Mouse (Mus musculus) megakaryocyte, adult 5-6 weeks (primary cell): ENCODE results near the gene Kcnn3. TPM values are rescaled to one million over a fixed set of nuclear protein-coding genes. Genes with fewer than 3 reads are reported as not detected.

Experiments
- ATAC-seq: 2 replicates; pipeline ENCODE4 v1.8.0; 2016; ENCODE audit warnings: mild to moderate bottlenecking, inconsistent platforms; ENCODE audit not compliant: poor library complexity, severe bottlenecking
- total RNA-seq, 2 experiments: library from RNA; stranded (forward) in 1 of 2; stranded (reverse) in 1 of 2; fragments of 153-499, 151-499 nt in 1 of 2; fragments of 221-1000, 200-1000 nt in 1 of 2; gene quantifications; 2 replicates each; pipeline versions ENCODE4 v1.2.3 to v1.2.4; 2015 to 2017

Gene Kcnn3
- total RNA-seq, 2 experiments from 2014 or later, result not detected

- ATAC-seq, result no peak
Measured at GRCm38 (mm10) chr3:89607327-89607726, 87.4 kb downstream of the Kcnn3 start.

- ATAC-seq, result no peak
Measured at GRCm38 (mm10) chr3:89612048-89612447, 92.1 kb downstream of the Kcnn3 start.

- no peak for ATAC-seq
Measured at GRCm38 (mm10) chr3:89613526-89614523, 93.9 kb downstream of the Kcnn3 start.

- ATAC-seq, result no peak
Measured at GRCm38 (mm10) chr3:89616861-89617260, 96.9 kb downstream of the Kcnn3 start.

- no peak for ATAC-seq
Measured at GRCm38 (mm10) chr3:89617360-89617759, 97.4 kb downstream of the Kcnn3 start.

- no peak for ATAC-seq
Measured at GRCm38 (mm10) chr3:89622825-89623224, 102.9 kb downstream of the Kcnn3 start.

GRCm38 (mm10) chr3:89623531-89623930 lies 103.6 kb downstream of the Kcnn3 start:
- ATAC-seq, result no peak

- ATAC-seq, result no peak
Measured at GRCm38 (mm10) chr3:89624001-89624400, 104.0 kb downstream of the Kcnn3 start.

- no peak for ATAC-seq
Measured at GRCm38 (mm10) chr3:89624814-89625445, 105.0 kb downstream of the Kcnn3 start.

GRCm38 (mm10) chr3:89626556-89626955 lies 106.6 kb downstream of the Kcnn3 start:
- no peak for ATAC-seq

- ATAC-seq, result no peak
Measured at GRCm38 (mm10) chr3:89629811-89630210, 109.8 kb downstream of the Kcnn3 start.

GRCm38 (mm10) chr3:89631750-89632149 lies 111.8 kb downstream of the Kcnn3 start:
- no peak for ATAC-seq

GRCm38 (mm10) chr3:89633531-89633930 lies 113.6 kb downstream of the Kcnn3 start:
- no peak for ATAC-seq

GRCm38 (mm10) chr3:89633941-89634340 lies 114.0 kb downstream of the Kcnn3 start:
- no peak for ATAC-seq

GRCm38 (mm10) chr3:89640804-89641203 lies 120.8 kb downstream of the Kcnn3 start:
- ATAC-seq, result peak; percentile 51; the same call in 1 of the 2 replicates

GRCm38 (mm10) chr3:89643391-89643790 lies 123.4 kb downstream of the Kcnn3 start:
- no peak for ATAC-seq

GRCm38 (mm10) chr3:89646813-89647255 lies 126.9 kb downstream of the Kcnn3 start:
- ATAC-seq, result no peak

GRCm38 (mm10) chr3:89647268-89647874 lies 127.4 kb downstream of the Kcnn3 start:
- ATAC-seq, result no peak

GRCm38 (mm10) chr3:89649890-89650289 lies 129.9 kb downstream of the Kcnn3 start:
- no peak for ATAC-seq

GRCm38 (mm10) chr3:89653231-89653954 lies 133.4 kb downstream of the Kcnn3 start:
- ATAC-seq, result no peak

- ATAC-seq, result no peak
Measured at GRCm38 (mm10) chr3:89657092-89657491, 137.1 kb downstream of the Kcnn3 start.
